Mouse (Mus musculus): ENCODE measurements at regions not wholly inside any gene's neighbourhood (a gene's known extent, or its start where the extent isn't known, plus 50 kb on each side); places are given as distances from the start of the nearest gene placed in this dataset.

GRCm38 (mm10) chr14:76318438-76318837 is 96.3 kb upstream of the Tsc22d1 start:
- H3K4me1 ChIP-seq (replicated peaks; ENCODE audit: control insufficient read depth, insufficient read depth, low read length): no peaks in the 10 kb centered on the region

GRCm38 (mm10) chr14:76324246-76324645 is 90.5 kb upstream of the Tsc22d1 start:
- Histone ChIP-seq H3K4me3 (ENCODE audit: low read depth, low read length) (no peak overlapping the region), H3K27me3 (replicated peaks; ENCODE audit: control insufficient read depth, insufficient read depth, low read length) (no peaks in the 10 kb centered on the region), H3K4me1 (replicated peaks; ENCODE audit: control insufficient read depth, insufficient read depth, low read length) (no peaks in the 10 kb centered on the region), H3K9ac (ENCODE audit: low read depth, low read length) (no peak overlapping the region), H3K4me2 (no peak overlapping the region), H3K9me3 (ENCODE audit: control insufficient read depth, low read length) (no peaks in the 10 kb centered on the region), H3K27ac (ENCODE audit: low read depth, low read length) (no peak overlapping the region), H3K36me3 (ENCODE audit: control insufficient read depth, insufficient read depth, low read length) (no peaks in the 10 kb centered on the region)
- 88% methylated on average over 1 of the region's 1 CpGs for whole genome bisulfite sequencing
- no peak for DNase-seq (ENCODE audit: low spot score)
- no peak for ATAC-seq (replicated peaks; ENCODE audit: low FRiP score)

More at GRCm38 (mm10) chr14:76318438-76318837, 96.3 kb upstream of the Tsc22d1 start:
- no peak overlapping the region for H3K9ac ChIP-seq (ENCODE audit: low read depth, low read length)
- no peaks in the 10 kb centered on the region for H3K27me3 ChIP-seq (replicated peaks; ENCODE audit: control insufficient read depth, insufficient read depth, low read length)
- no peak overlapping the region for H3K27ac ChIP-seq (ENCODE audit: low read depth, low read length)
- DNase-seq (ENCODE audit: low spot score) (no peak), ATAC-seq (replicated peaks; ENCODE audit: low FRiP score) (no peak)
- no peak overlapping the region for H3K4me3 ChIP-seq (ENCODE audit: low read depth, low read length)
- no peaks in the 10 kb centered on the region for H3K36me3 ChIP-seq (ENCODE audit: control insufficient read depth, insufficient read depth, low read length)
- 85% methylated on average over 5 of the region's 5 CpGs for WGBS
- H3K4me2 ChIP-seq: no peak overlapping the region
- no peaks in the 10 kb centered on the region for H3K9me3 ChIP-seq (ENCODE audit: control insufficient read depth, low read length)

GRCm38 (mm10) chr14:76329983-76330382 is 84.8 kb upstream of the Tsc22d1 start:
- no peaks in the 10 kb centered on the region for H3K4me1 ChIP-seq (replicated peaks; ENCODE audit: control insufficient read depth, insufficient read depth, low read length)
- H3K9me3 ChIP-seq (ENCODE audit: control insufficient read depth, low read length): no peaks in the 10 kb centered on the region

GRCm38 (mm10) chr14:76331497-76332335 is 83.0 kb upstream of the Tsc22d1 start:
- 69% methylated on average over 11 of the region's 11 CpGs for WGBS
- no peak overlapping the region for H3K9ac ChIP-seq (ENCODE audit: low read depth, low read length)
- DNase-seq (ENCODE audit: low spot score) (peak; percentile 27), ATAC-seq (replicated peaks; ENCODE audit: low FRiP score) (no peak)
- no peak overlapping the region for H3K4me2 ChIP-seq
- H3K4me1 ChIP-seq (replicated peaks; ENCODE audit: control insufficient read depth, insufficient read depth, low read length): no peaks in the 10 kb centered on the region
- no peaks in the 10 kb centered on the region for H3K9me3 ChIP-seq (ENCODE audit: control insufficient read depth, low read length)
- H3K4me3 ChIP-seq (ENCODE audit: low read depth, low read length): no peak overlapping the region
- no peak overlapping the region for H3K27ac ChIP-seq (ENCODE audit: low read depth, low read length)
- H3K36me3 ChIP-seq (ENCODE audit: control insufficient read depth, insufficient read depth, low read length): no peaks in the 10 kb centered on the region
- H3K27me3 ChIP-seq (replicated peaks; ENCODE audit: control insufficient read depth, insufficient read depth, low read length): no peaks in the 10 kb centered on the region

More at GRCm38 (mm10) chr14:76329983-76330382, 84.8 kb upstream of the Tsc22d1 start:
- WGBS: 52% methylated on average over 5 of the region's 5 CpGs
- H3K27me3 ChIP-seq (replicated peaks; ENCODE audit: control insufficient read depth, insufficient read depth, low read length): no peaks in the 10 kb centered on the region
- no peak for ATAC-seq (replicated peaks; ENCODE audit: low FRiP score)
- H3K36me3 ChIP-seq (ENCODE audit: control insufficient read depth, insufficient read depth, low read length): no peaks in the 10 kb centered on the region
- no peak overlapping the region for H3K27ac ChIP-seq (ENCODE audit: low read depth, low read length)
- DNase-seq (ENCODE audit: low spot score): peak; percentile 10
- H3K4me3 ChIP-seq (ENCODE audit: low read depth, low read length): no peak overlapping the region
- no peak overlapping the region for H3K9ac ChIP-seq (ENCODE audit: low read depth, low read length)
- H3K4me2 ChIP-seq: no peak overlapping the region

GRCm38 (mm10) chr14:76332336-76332703 is 82.4 kb upstream of the Tsc22d1 start:
- no peaks in the 10 kb centered on the region for H3K27me3 ChIP-seq (replicated peaks; ENCODE audit: control insufficient read depth, insufficient read depth, low read length)
- no peak overlapping the region for H3K4me2 ChIP-seq
- H3K9me3 ChIP-seq (ENCODE audit: control insufficient read depth, low read length): no peaks in the 10 kb centered on the region
- H3K36me3 ChIP-seq (ENCODE audit: control insufficient read depth, insufficient read depth, low read length): no peaks in the 10 kb centered on the region
- H3K27ac ChIP-seq (ENCODE audit: low read depth, low read length): no peak overlapping the region
- H3K4me1 ChIP-seq (replicated peaks; ENCODE audit: control insufficient read depth, insufficient read depth, low read length): no peaks in the 10 kb centered on the region
- DNase-seq (ENCODE audit: low spot score) (peak; percentile 29), ATAC-seq (replicated peaks; ENCODE audit: low FRiP score) (no peak)
- no peak overlapping the region for H3K9ac ChIP-seq (ENCODE audit: low read depth, low read length)
- H3K4me3 ChIP-seq (ENCODE audit: low read depth, low read length): no peak overlapping the region
- 71% methylated on average over 10 of the region's 10 CpGs for WGBS

GRCm38 (mm10) chr14:76340789-76341188 is 74.0 kb upstream of the Tsc22d1 start:
- Histone ChIP-seq H3K27me3 (replicated peaks; ENCODE audit: control insufficient read depth, insufficient read depth, low read length) (no peaks in the 10 kb centered on the region), H3K4me1 (replicated peaks; ENCODE audit: control insufficient read depth, insufficient read depth, low read length) (no peaks in the 10 kb centered on the region), H3K9ac (ENCODE audit: low read depth, low read length) (no peak overlapping the region), H3K9me3 (ENCODE audit: control insufficient read depth, low read length) (no peaks in the 10 kb centered on the region), H3K36me3 (ENCODE audit: control insufficient read depth, insufficient read depth, low read length) (no peaks in the 10 kb centered on the region), H3K4me3 (ENCODE audit: low read depth, low read length) (no peak overlapping the region), H3K27ac (ENCODE audit: low read depth, low read length) (no peak overlapping the region), H3K4me2 (no peak overlapping the region)
- DNase-seq (ENCODE audit: low spot score) (no peak), ATAC-seq (replicated peaks; ENCODE audit: low FRiP score) (no peak)
- WGBS: 84% methylated on average over 7 of the region's 7 CpGs

- 75% methylated on average over 10 of the region's 10 CpGs for WGBS
- Histone ChIP-seq H3K4me3 (ENCODE audit: low read depth, low read length) (no peak overlapping the region), H3K36me3 (ENCODE audit: control insufficient read depth, insufficient read depth, low read length) (no peaks in the 10 kb centered on the region), H3K9ac (ENCODE audit: low read depth, low read length) (no peak overlapping the region), H3K9me3 (ENCODE audit: control insufficient read depth, low read length) (no peaks in the 10 kb centered on the region), H3K4me2 (no peak overlapping the region), H3K27ac (ENCODE audit: low read depth, low read length) (no peak overlapping the region), H3K4me1 (replicated peaks; ENCODE audit: control insufficient read depth, insufficient read depth, low read length) (no peaks in the 10 kb centered on the region), H3K27me3 (replicated peaks; ENCODE audit: control insufficient read depth, insufficient read depth, low read length) (no peaks in the 10 kb centered on the region)
- DNase-seq (ENCODE audit: low spot score) (no peak), ATAC-seq (replicated peaks; ENCODE audit: low FRiP score) (no peak)
Observed at GRCm38 (mm10) chr14:76341226-76341625, 73.5 kb upstream of the Tsc22d1 start.

GRCm38 (mm10) chr14:76351856-76352255 is 62.9 kb upstream of the Tsc22d1 start:
- ATAC-seq (replicated peaks; ENCODE audit: low FRiP score): no peak
- no peaks in the 10 kb centered on the region for H3K4me1 ChIP-seq (replicated peaks; ENCODE audit: control insufficient read depth, insufficient read depth, low read length)
- no peak overlapping the region for H3K4me2 ChIP-seq
- 54% methylated on average over 9 of the region's 9 CpGs for WGBS
- no peaks in the 10 kb centered on the region for H3K9me3 ChIP-seq (ENCODE audit: control insufficient read depth, low read length)
- no peak overlapping the region for H3K4me3 ChIP-seq (ENCODE audit: low read depth, low read length)
- H3K27me3 ChIP-seq (replicated peaks; ENCODE audit: control insufficient read depth, insufficient read depth, low read length): no peaks in the 10 kb centered on the region
- no peak overlapping the region for H3K9ac ChIP-seq (ENCODE audit: low read depth, low read length)
- H3K36me3 ChIP-seq (ENCODE audit: control insufficient read depth, insufficient read depth, low read length): no peaks in the 10 kb centered on the region
- DNase-seq (ENCODE audit: low spot score): no peak
- H3K27ac ChIP-seq (ENCODE audit: low read depth, low read length): no peak overlapping the region

- DNase-seq (ENCODE audit: low spot score) (no peak), ATAC-seq (replicated peaks; ENCODE audit: low FRiP score) (no peak)
- H3K4me1 ChIP-seq (replicated peaks; ENCODE audit: control insufficient read depth, insufficient read depth, low read length): no peaks in the 10 kb centered on the region
- H3K9me3 ChIP-seq (ENCODE audit: control insufficient read depth, low read length): no peaks in the 10 kb centered on the region
- H3K27me3 ChIP-seq (replicated peaks; ENCODE audit: control insufficient read depth, insufficient read depth, low read length): no peaks in the 10 kb centered on the region
- H3K9ac ChIP-seq (ENCODE audit: low read depth, low read length): no peak overlapping the region
- no peak overlapping the region for H3K27ac ChIP-seq (ENCODE audit: low read depth, low read length)
- no peak overlapping the region for H3K4me3 ChIP-seq (ENCODE audit: low read depth, low read length)
- WGBS: 77% methylated on average over 2 of the region's 2 CpGs
- H3K36me3 ChIP-seq (ENCODE audit: control insufficient read depth, insufficient read depth, low read length): no peaks in the 10 kb centered on the region
- H3K4me2 ChIP-seq: no peak overlapping the region
Observed at GRCm38 (mm10) chr14:76356161-76356560, 58.6 kb upstream of the Tsc22d1 start.

Data from liver, embryonic 11.5 days (tissue).